Mouse (Mus musculus) hindbrain, embryonic 10.5 days (tissue): ENCODE results near the gene Vwf. TPM values are rescaled to one million over a fixed set of nuclear protein-coding genes. Genes with fewer than 3 reads are reported as not detected.
A peak's percentile ranks its signal among the peaks of the same experiment; 100 is the strongest.

Source experiments
- DNase-seq: peaks from one replicate; pipeline ENCODE4 v3.0.0-alpha.2; 2017; ENCODE audit warnings: low spot score
- H3K27ac ChIP-seq: fragments of 300-500 bp; sonication (generic); 2 replicates; pipeline ENCODE4 v1.5.1; 2016; ENCODE audit warnings: mild to moderate bottlenecking, moderate library complexity
- H3K27me3 ChIP-seq: fragments of 300-500 bp; sonication (generic); 2 replicates; pipeline ENCODE4 v1.6.1; 2016; ENCODE audit warnings: mild to moderate bottlenecking; ENCODE audit not compliant: poor library complexity, insufficient read depth, severe bottlenecking
- H3K36me3 ChIP-seq: fragments of 300-500 bp; sonication (generic); 2 replicates; pipeline ENCODE4 v1.6.1; 2016; ENCODE audit warnings: mild to moderate bottlenecking, moderate library complexity
- H3K4me1 ChIP-seq: fragments of 300-500 bp; sonication (generic); replicated peaks from 2 replicates; pipeline ENCODE4 v1.6.1; 2016; ENCODE audit warnings: mild to moderate bottlenecking
- H3K4me3 ChIP-seq: fragments of 300-500 bp; sonication (generic); 2 replicates; pipeline ENCODE4 v1.5.1; 2016; ENCODE audit warnings: mild to moderate bottlenecking, moderate library complexity
- H3K9me3 ChIP-seq: fragments of 300-500 bp; sonication (generic); 2 replicates; pipeline ENCODE4 v1.6.1; 2016; ENCODE audit warnings: mild to moderate bottlenecking, moderate library complexity
- WGBS: fragments of 180-500 bp; shearing (Covaris S2); methylation state at CpG from one replicate; pipeline ENCODE4 v1.1.7; 2016; 5-methylcytosine and 5-hydroxymethylcytosine counted together
- polyA plus RNA-seq: library from polyadenylated mRNA; unstranded; fragments of >200 nt; fragmentation: Nextera tagmentation; extraction: Ambion mirVana; gene quantifications from 2 replicates; pipeline ENCODE4 v1.2.1, GENCODE M21; 2016

The Vwf gene
- polyA plus RNA-seq, 1 experiment from 2014 or later: 7.1 TPM

DNA sequence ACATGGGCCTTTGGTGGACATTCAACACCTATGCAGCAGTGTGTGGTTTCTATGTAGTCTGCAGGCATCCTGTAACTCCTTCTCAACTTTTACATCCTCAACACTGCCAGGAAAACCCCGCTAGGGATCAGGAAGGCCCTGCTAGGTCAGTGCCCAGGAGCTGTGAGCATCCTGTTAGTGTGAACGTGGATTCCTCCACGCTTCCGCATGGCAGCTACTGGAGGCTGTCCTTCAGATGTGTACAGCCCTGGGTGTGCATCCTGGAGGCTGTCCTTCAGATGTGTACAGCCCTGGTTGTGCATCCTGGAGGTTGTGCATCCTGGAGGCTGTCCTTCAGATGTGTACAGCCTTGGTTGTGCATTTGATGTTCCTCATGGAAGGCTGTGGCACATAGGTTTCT lies 47.7 kb downstream of the Vwf start:
- Histone ChIP-seq H3K4me3 (no peak overlapping the region), H3K36me3 (no peaks in the 10 kb centered on the region), H3K27ac (no peak overlapping the region), H3K4me1 (peaks cover 47% of the 10 kb centered on the region), H3K27me3 (peaks cover 23% of the 10 kb centered on the region), H3K9me3 (no peaks in the 10 kb centered on the region)
- 90% methylated on average over 4 of the region's 4 CpGs for WGBS
- no peak for DNase-seq

DNA sequence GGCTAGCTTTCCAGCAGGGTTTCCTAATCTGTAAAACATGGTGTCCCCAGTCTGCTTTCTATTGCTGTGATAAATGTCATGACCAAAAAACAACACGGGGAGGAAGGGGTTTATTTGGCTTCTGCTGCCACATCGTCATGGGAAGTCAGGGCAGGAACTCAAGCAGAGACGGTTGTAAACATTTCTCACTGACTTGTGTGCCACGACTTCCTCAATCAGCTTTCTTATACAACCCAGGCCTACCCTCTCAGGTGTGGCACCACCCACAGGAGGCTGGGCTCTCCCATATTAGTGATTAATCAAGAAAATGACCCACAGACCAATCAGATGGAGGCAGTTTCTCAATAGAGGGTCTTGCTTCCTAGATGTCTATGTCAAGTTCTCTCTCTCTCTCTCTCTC lies 48.3 kb downstream of the Vwf start:
- DNase-seq: no peak
- peaks cover 23% of the 10 kb centered on the region for H3K27me3 ChIP-seq
- no peaks in the 10 kb centered on the region for H3K36me3 ChIP-seq
- no peaks in the 10 kb centered on the region for H3K9me3 ChIP-seq
- H3K4me3 ChIP-seq: no peak overlapping the region
- peaks cover 47% of the 10 kb centered on the region for H3K4me1 ChIP-seq
- no peak overlapping the region for H3K27ac ChIP-seq
- WGBS: 76% methylated on average over 4 of the region's 4 CpGs

DNA sequence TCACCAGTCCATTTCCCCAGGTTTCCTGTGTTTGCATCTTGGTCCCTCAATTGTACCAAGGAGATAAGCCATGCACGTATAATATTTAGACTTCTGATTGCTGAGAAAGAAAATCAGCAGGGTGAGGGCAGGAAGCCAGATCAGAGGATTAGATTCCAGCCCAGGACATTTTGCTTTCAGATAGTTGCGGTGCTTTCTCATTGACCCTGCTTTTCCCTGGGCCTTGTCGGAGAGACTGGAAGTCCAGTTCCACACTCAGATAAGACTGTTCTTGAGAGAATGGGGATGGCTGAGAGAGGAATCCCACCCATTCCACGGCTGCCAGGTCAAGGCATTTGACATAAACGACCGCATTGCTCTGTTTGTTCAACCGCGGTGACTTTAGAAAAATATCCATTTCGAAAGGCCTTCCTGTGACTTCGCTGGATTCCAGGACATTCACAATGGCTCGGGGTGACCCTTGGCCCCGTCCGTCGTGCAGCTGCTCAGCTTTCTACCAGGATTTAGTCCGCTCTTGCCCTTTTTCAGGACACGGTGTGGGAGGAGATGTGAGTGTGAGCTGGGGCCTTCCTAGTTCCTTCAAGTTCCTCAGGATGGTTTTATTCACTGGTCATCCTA lies 50.2 kb downstream of the Vwf start:
- Histone ChIP-seq H3K4me3 (no peak overlapping the region), H3K27me3 (peaks cover 25% of the 10 kb centered on the region), H3K4me1 (peaks cover 27% of the 10 kb centered on the region), H3K27ac (peak overlapping the region; percentile 50; the same call in 1 of the 2 replicates), H3K36me3 (no peaks in the 10 kb centered on the region), H3K9me3 (no peaks in the 10 kb centered on the region)
- DNase-seq: peak; percentile 46
- 30% methylated on average over 16 of the region's 16 CpGs for WGBS

DNA sequence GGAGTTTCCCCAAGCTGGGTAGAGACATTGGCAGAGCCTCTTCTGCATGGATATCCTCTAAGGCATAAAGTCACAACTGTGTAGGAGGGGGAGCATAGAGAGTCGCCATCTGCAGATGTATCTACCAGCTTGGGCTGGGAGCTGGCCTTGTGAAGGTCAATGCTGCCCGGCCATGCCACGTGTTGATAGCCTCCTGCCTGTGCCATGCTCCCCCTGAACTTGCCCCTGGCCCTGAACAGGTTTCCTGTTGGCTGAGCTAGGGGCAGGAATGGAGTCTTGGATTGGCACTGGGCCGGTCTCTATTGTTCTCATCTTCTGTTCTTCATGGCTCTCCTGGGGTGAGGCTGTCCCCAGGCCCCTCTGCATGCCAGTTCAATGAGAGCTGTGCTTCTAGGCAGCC lies 51.1 kb downstream of the Vwf start:
- no peaks in the 10 kb centered on the region for H3K36me3 ChIP-seq
- WGBS: 80% methylated on average over 4 of the region's 4 CpGs
- no peak overlapping the region for H3K4me3 ChIP-seq
- H3K9me3 ChIP-seq: no peaks in the 10 kb centered on the region
- H3K27me3 ChIP-seq: peaks cover 32% of the 10 kb centered on the region
- peak overlapping the region; percentile 50 for H3K27ac ChIP-seq
- H3K4me1 ChIP-seq: peaks cover 29% of the 10 kb centered on the region
- no peak for DNase-seq

DNA sequence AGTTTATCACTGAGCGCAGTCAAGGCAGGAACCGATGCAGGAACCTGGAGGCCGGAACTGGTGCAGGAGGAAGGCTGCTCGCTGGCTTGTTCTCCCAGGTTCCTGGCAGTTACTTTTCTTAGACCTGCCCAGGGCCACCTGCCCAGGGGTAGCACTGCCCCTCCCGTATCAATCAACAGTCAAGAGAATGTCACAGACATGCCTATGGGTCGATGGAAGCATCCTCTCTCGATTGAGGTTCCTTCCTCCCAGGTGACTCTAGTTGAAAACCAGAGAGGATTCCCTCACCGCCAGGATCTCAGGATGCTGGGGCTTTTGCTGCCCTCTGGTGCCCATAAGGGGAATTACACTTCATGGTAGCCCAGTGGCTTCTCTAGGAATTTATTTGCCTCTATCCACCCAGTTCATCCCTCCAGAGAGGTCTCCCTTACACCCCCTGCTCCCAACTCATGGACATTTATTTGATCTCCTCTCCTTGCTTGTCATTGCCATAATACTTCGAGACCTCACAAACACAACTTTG lies 53.5 kb downstream of the Vwf start:
- H3K27ac ChIP-seq: no peak overlapping the region
- DNase-seq: peak; percentile 70
- H3K4me3 ChIP-seq: no peak overlapping the region
- peaks cover 38% of the 10 kb centered on the region for H3K4me1 ChIP-seq
- 41% methylated on average over 9 of the region's 9 CpGs for WGBS
- H3K36me3 ChIP-seq: no peaks in the 10 kb centered on the region
- H3K27me3 ChIP-seq: peaks cover 27% of the 10 kb centered on the region
- no peaks in the 10 kb centered on the region for H3K9me3 ChIP-seq

DNA sequence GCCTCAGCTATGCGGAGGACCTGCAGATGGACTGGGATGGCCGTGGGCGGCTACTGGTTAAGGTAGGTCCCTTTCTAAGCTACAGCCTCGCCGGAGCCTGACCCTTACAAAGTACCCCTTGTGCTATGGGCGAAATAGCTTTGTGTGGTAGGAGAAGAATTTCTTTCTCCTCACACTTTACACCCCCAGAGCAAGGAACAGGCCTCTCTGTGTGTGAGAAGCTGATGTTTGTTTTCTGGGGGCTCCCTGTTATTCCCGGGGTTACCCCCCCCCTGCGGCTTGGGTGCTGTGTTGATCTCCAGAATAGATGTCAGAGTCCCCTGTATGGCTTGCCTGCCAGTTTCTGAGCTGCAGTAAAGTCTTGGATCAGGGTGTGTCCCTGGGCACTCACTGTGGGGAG lies 54.1 kb downstream of the Vwf start:
- H3K36me3 ChIP-seq: no peaks in the 10 kb centered on the region
- H3K4me1 ChIP-seq: peaks cover 33% of the 10 kb centered on the region
- no peak overlapping the region for H3K4me3 ChIP-seq
- no peaks in the 10 kb centered on the region for H3K9me3 ChIP-seq
- no peak overlapping the region for H3K27ac ChIP-seq
- no peak for DNase-seq
- WGBS: 75% methylated on average over 8 of the region's 8 CpGs
- H3K27me3 ChIP-seq: peaks cover 29% of the 10 kb centered on the region

DNA sequence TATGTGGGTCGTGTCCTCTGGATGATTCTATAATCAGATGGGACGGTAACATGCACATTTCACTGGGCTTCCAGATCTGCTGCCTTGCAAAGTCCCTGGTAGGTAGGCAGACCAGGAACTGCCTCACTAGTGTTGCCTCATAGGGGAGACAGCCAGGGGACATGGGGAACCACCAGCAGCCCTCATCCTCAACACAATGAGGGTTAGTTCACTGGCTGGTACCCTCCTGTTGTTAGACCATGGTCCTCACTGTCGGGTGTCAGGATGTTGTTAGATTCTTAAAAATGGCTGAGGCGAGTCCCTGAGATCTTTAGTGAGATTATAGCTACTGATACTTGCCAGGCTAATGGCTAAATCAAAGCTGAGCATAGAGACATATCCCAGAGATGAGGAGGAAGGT lies 54.6 kb downstream of the Vwf start:
- Histone ChIP-seq H3K4me3 (no peak overlapping the region), H3K36me3 (no peaks in the 10 kb centered on the region), H3K9me3 (no peaks in the 10 kb centered on the region), H3K27ac (no peak overlapping the region), H3K27me3 (peaks cover 27% of the 10 kb centered on the region), H3K4me1 (peaks cover 30% of the 10 kb centered on the region)
- DNase-seq: no peak
- 69% methylated on average over 4 of the region's 4 CpGs for WGBS

DNA sequence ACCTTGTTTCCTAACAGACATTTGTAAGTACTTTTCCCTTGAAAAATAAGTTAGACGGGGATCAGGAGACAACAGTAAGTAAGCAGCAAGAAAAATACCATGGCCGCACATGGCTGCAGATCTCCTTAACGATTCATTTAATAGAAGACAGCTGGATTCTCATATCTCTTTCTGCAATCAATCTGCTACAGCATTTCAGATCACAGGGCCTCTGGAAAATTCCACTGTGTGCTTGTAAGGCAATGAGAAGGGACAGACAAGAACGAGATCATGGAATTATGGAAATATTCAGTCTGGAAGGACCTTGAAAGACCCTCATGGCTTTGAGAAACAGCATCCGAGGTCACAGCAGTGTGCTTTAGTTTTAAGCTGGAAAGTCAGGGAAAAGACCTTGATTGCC lies 55.2 kb downstream of the Vwf start:
- WGBS: 83% methylated on average over 5 of the region's 5 CpGs

DNA sequence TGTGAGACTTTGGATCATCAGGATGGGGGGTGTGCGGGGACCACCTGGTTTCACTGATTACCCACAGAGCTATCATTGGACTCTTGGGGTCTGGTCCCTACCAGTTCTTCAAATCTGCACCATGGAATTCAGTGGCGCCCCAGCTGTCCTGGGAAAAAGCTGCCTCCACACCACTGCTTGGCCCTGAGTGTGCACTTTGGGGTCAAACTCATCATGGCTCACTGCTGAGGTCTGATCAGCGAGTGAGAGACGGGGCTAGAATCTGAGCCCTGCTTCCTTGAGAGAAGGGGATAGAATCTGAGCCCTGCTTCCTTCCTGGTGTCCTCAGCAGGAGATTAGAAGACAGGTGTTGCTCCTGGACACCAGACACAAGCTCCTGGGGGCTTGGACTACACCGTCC lies 55.8 kb downstream of the Vwf start:
- no peaks in the 10 kb centered on the region for H3K9me3 ChIP-seq
- no peak overlapping the region for H3K4me3 ChIP-seq
- 73% methylated on average over 5 of the region's 5 CpGs for WGBS
- no peaks in the 10 kb centered on the region for H3K36me3 ChIP-seq
- no peak for DNase-seq
- peaks cover 25% of the 10 kb centered on the region for H3K27me3 ChIP-seq
- no peak overlapping the region for H3K27ac ChIP-seq
- peaks cover 19% of the 10 kb centered on the region for H3K4me1 ChIP-seq

More for the DNA sequence above, 55.2 kb downstream of the Vwf start:
- no peak for DNase-seq
- Histone ChIP-seq H3K4me3 (no peak overlapping the region), H3K27ac (no peak overlapping the region), H3K36me3 (no peaks in the 10 kb centered on the region), H3K4me1 (peaks cover 25% of the 10 kb centered on the region), H3K9me3 (no peaks in the 10 kb centered on the region), H3K27me3 (peaks cover 25% of the 10 kb centered on the region)

DNA sequence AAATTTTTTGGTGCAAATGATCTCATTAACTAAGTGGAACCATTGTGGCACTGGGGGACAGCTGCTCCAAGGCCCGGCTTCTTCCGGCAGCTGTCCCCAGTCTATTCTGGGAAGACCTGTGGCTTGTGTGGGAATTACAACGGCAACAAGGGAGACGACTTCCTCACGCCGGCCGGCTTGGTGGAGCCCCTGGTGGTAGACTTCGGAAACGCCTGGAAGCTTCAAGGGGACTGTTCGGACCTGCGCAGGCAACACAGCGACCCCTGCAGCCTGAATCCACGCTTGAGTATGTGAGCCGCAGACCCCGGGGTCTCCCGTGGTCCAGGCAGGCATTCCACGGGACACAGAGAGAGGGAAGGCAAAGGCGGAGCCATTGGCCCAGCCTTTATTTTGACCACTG lies 56.7 kb downstream of the Vwf start:
- H3K27ac ChIP-seq: peak overlapping the region; percentile 16; the same call in 1 of the 2 replicates
- peak; percentile 92 for DNase-seq
- peaks cover 19% of the 10 kb centered on the region for H3K27me3 ChIP-seq
- peaks cover 10% of the 10 kb centered on the region for H3K4me1 ChIP-seq
- peak overlapping the region; percentile 23; the same call in 1 of the 2 replicates for H3K4me3 ChIP-seq
- no peaks in the 10 kb centered on the region for H3K36me3 ChIP-seq
- 7% methylated on average over 18 of the region's 18 CpGs for WGBS
- no peaks in the 10 kb centered on the region for H3K9me3 ChIP-seq

DNA sequence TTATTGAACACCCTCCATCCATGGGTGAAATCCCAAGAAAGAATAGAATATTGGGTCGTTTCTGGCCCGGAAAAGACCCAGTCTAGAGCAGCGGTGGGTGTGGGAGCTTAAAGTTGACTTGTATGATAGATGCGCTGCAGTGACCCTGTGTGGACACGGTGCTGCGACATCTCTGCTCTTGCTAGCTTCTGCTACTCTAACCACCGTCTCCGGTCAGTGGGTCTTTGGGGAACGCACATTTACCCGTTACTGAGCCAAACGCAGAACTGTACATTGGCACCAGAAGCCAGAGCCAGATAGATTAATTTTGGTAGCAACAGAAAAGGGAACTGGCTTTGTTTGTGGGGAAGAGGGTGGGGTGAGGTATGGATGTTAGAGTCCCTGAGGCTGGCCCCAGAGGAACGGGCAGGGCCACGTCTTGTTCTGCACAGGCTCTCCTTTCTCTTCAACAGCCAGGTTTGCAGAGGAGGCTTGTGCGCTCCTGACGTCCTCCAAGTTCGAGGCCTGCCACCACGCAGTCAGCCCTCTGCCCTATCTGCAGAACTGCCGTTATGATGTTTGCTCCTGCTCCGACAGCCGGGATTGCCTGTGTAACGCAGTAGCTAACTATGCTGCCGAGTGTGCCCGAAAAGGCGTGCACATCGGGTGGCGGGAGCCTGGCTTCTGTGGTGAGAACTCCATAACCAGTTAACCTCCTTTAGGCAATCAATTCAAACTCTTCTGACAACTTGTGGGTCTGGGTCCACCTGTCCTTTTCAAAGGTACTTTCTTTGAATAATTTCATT lies 57.3 kb downstream of the Vwf start:
- Histone ChIP-seq H3K4me1 (peaks cover 10% of the 10 kb centered on the region), H3K9me3 (no peaks in the 10 kb centered on the region), H3K27me3 (peaks cover 15% of the 10 kb centered on the region), H3K4me3 (no peak overlapping the region), H3K27ac (no peak overlapping the region), H3K36me3 (no peaks in the 10 kb centered on the region)
- WGBS: 82% methylated on average over 26 of the region's 26 CpGs
- DNase-seq: no peak

DNA sequence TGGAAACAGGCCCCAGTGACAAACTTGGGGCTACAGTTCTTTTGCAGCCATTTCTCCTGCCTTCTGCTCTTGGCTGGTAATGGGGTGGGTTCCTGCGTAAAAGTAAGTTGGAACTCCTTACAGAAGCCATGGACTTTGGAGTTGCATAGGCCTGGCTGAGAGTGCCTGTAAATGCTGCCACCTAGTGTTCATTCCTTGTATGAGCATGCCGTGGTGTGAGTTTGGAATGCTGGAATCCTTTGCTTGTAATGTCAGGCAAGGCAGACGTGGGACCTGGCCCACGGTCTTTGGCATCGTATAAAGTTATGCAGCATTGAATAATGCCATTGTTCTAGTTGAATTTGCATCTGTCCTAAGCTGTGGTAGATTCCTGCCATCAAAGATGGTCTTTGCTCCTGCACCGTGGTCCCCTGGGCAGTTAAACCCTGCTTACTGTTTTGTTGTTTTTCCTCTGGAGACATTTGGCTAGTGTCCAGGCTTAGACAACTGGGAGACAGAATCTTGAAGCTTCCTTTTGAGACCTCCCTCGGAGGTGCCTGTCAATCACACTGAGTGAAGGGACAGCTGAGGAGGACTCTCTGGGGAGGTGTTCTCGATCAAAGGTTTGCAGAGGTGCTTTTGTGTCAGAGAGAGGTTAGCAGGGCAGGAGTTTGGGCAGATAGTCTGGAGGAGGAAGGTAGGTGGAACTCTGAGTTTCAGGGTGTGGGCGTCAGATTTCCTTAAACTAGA lies 58.1 kb downstream of the Vwf start:
- no peaks in the 10 kb centered on the region for H3K36me3 ChIP-seq
- peaks cover 12% of the 10 kb centered on the region for H3K27me3 ChIP-seq
- H3K4me1 ChIP-seq: peaks cover 10% of the 10 kb centered on the region
- peak; percentile 78 for DNase-seq
- no peaks in the 10 kb centered on the region for H3K9me3 ChIP-seq
- H3K4me3 ChIP-seq: no peak overlapping the region
- WGBS: 28% methylated on average over 9 of the region's 9 CpGs
- no peak overlapping the region for H3K27ac ChIP-seq

DNA sequence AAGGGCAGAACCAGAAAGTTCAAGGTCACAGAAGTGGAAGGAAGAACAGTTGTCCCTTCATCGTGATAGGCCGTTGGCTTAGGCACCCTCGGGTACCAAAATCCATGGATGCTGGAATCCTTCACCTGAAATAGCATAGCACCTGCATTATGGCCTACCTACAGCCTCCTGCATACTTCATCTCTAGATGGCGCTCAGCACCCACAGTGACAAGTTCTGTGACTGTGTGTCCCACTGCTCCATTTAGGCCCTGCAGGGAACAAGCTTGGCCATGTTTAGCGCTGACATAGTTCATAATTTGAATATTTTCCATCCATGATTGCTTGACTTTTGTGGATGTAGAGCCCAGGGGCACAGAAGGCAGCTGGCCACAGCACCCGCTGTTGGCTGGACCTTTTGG lies 62.5 kb downstream of the Vwf start:
- Histone ChIP-seq H3K4me3 (no peak overlapping the region), H3K4me1 (no peaks in the 10 kb centered on the region), H3K27ac (no peak overlapping the region), H3K27me3 (0 out of 2 replicates have a peak, but pooled peaks cover 2% of the 10 kb centered on the region), H3K9me3 (no peaks in the 10 kb centered on the region), H3K36me3 (no peaks in the 10 kb centered on the region)
- no peak for DNase-seq
- WGBS: 70% methylated on average over 6 of the region's 6 CpGs
